ENCODE assay signal across 22 mouse cellular contexts in the genomic region with DNA sequence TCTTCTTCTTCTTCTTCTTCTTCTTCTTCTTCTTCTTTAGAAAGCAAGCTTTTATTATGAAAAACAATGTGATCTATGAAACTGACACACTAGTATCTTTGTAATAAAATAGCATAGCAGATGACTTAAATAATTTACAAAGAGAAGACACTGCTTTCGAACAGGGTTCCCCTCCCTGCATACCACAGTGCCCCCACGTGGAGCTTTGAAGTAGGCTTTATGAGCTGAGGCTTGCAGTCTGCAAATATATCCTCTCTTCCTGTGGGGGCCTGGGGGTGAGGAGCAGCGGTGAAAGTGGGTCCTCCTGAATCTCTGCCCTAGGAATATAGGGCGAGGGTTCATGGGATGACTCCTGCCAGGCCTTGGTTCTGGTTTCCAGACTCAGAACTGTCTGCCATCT. TPM values are rescaled to one million over a fixed set of nuclear protein-coding genes. Genes with fewer than 3 reads are reported as not detected.
A peak's percentile ranks its signal among the peaks of the same experiment; 100 is the strongest.
DNase-seq lines count a peak whose midpoint lies in the region; ATAC-seq and TF ChIP-seq lines count a peak whose summit lies in the region.
"Had no signal": no experiment of that assay in that cellular context is flagged by ENCODE, and none has a peak within 500 bp of the region (broad histone marks: within the 10 kb centered on the region; RNA-seq: fewer than 3 reads in every experiment).

No protein-coding gene starts in this region.

- H3K9me3 ChIP-seq in kidney, postnatal 0 days (replicated peaks; ENCODE audit: low read length) = no peaks in the 10 kb centered on the region
- H3K9me3 ChIP-seq in midbrain, postnatal 0 days (ENCODE audit: low read length) = no peaks in the 10 kb centered on the region
- no peaks in the 10 kb centered on the region for H3K9me3 ChIP-seq in midbrain, embryonic 15.5 days
- no peaks in the 10 kb centered on the region for H3K9me3 ChIP-seq in embryonic facial prominence, embryonic 10.5 days
- H3K9me3 ChIP-seq: embryonic facial prominence, embryonic 15.5 days; heart, embryonic 10.5 days; hindbrain, embryonic 15.5 days; kidney, embryonic 15.5 days; limb, embryonic 12.5 days; lung, embryonic 15.5 days had no signal

- H3K4me1 ChIP-seq in kidney, postnatal 0 days (replicated peaks; ENCODE audit: insufficient read depth, low read length) = no peaks in the 10 kb centered on the region
- H3K4me1 ChIP-seq in midbrain, postnatal 0 days (ENCODE audit: insufficient read depth, low read length) = no peaks in the 10 kb centered on the region
- no peaks in the 10 kb centered on the region for H3K4me1 ChIP-seq in midbrain, embryonic 15.5 days
- no peaks in the 10 kb centered on the region for H3K4me1 ChIP-seq in embryonic facial prominence, embryonic 10.5 days
- H3K4me1 ChIP-seq: embryonic facial prominence, embryonic 15.5 days; heart, embryonic 10.5 days; hindbrain, embryonic 15.5 days; kidney, embryonic 15.5 days; limb, embryonic 12.5 days; lung, embryonic 15.5 days had no signal

- H3K27me3 ChIP-seq in kidney, postnatal 0 days (ENCODE audit: insufficient read depth, low read length) = no peaks in the 10 kb centered on the region
- H3K27me3 ChIP-seq in midbrain, postnatal 0 days (ENCODE audit: insufficient read depth, low read length) = no peaks in the 10 kb centered on the region
- no peaks in the 10 kb centered on the region for H3K27me3 ChIP-seq in midbrain, embryonic 15.5 days (replicated peaks)
- no peaks in the 10 kb centered on the region for H3K27me3 ChIP-seq in embryonic facial prominence, embryonic 10.5 days (replicated peaks; ENCODE audit: low read depth, poor library complexity, severe bottlenecking)
- H3K27me3 ChIP-seq: embryonic facial prominence, embryonic 15.5 days; hindbrain, embryonic 15.5 days; kidney, embryonic 15.5 days; limb, embryonic 12.5 days; lung, embryonic 15.5 days had no signal

- peak; percentile 36; the same call in 1 of the 2 replicates for TF ChIP-seq CTCF in kidney, postnatal 0 days (IDR thresholded peaks at IDR 0.05; ENCODE audit: low read depth)
- peak; percentile 47 for TF ChIP-seq CTCF in midbrain, postnatal 0 days (IDR thresholded peaks at IDR 0.05)

- no peak overlapping the region for H3K27ac ChIP-seq in kidney, postnatal 0 days
- no peak overlapping the region for H3K27ac ChIP-seq in midbrain, postnatal 0 days (ENCODE audit: low read depth, low read length)
- H3K27ac ChIP-seq in midbrain, embryonic 15.5 days = no peak overlapping the region
- H3K27ac ChIP-seq in embryonic facial prominence, embryonic 10.5 days (replicated peaks) = no peak overlapping the region
- H3K27ac ChIP-seq: embryonic facial prominence, embryonic 15.5 days; heart, embryonic 10.5 days; hindbrain, embryonic 15.5 days; kidney, embryonic 15.5 days; limb, embryonic 12.5 days; lung, embryonic 15.5 days; macrophage had no signal

- H3K36me3 ChIP-seq in kidney, postnatal 0 days (ENCODE audit: insufficient read depth, low read length) = peaks cover 57% of the 10 kb centered on the region
- H3K36me3 ChIP-seq in midbrain, postnatal 0 days (ENCODE audit: insufficient read depth, low read length) = peaks cover 66% of the 10 kb centered on the region
- H3K36me3 ChIP-seq in midbrain, embryonic 15.5 days (replicated peaks) = peaks cover 50% of the 10 kb centered on the region
- H3K36me3 ChIP-seq in embryonic facial prominence, embryonic 10.5 days (replicated peaks) = peaks cover 93% of the 10 kb centered on the region

- H3K9ac ChIP-seq in kidney, postnatal 0 days (ENCODE audit: low read depth, low read length) = no peak overlapping the region
- no peak overlapping the region for H3K9ac ChIP-seq in midbrain, postnatal 0 days (replicated peaks; ENCODE audit: low read length, poor library complexity, severe bottlenecking)
- H3K9ac ChIP-seq in midbrain, embryonic 15.5 days = no peak overlapping the region
- H3K9ac ChIP-seq: embryonic facial prominence, embryonic 15.5 days; hindbrain, embryonic 15.5 days; kidney, embryonic 15.5 days; limb, embryonic 12.5 days; lung, embryonic 15.5 days had no signal

- peak; percentile 31 to 39 for DNase-seq in cerebellum, postnatal 10 days
- DNase-seq in cerebellum, postnatal 4 days (ENCODE audit: low spot score in 2 of 2) = no peak
- DNase-seq in kidney, postnatal 0 days (ENCODE audit: low spot score) = no peak
- DNase-seq in kidney, postnatal 14 days = no peak
- no peak for DNase-seq in midbrain, postnatal 0 days (ENCODE audit: low spot score)
- peak; percentile 7 for DNase-seq in embryonic facial prominence, embryonic 10.5 days (ENCODE audit: low spot score)
- DNase-seq in frontal cortex, adult 2 months (ENCODE audit: extremely low spot score in 1 of 2, low spot score in 1 of 2) = no peak
- DNase-seq: adrenal gland, postnatal 25 days; cerebellum, adult 11-12 months; kidney, adult 11 months; right cerebral cortex, postnatal 4 days had no signal

- H3K4me2 ChIP-seq in kidney, postnatal 0 days (ENCODE audit: low read length) = no peak overlapping the region
- H3K4me2 ChIP-seq in midbrain, postnatal 0 days (ENCODE audit: low read depth, low read length, poor library complexity, severe bottlenecking) = no peak overlapping the region
- H3K4me2 ChIP-seq in midbrain, embryonic 15.5 days = no peak overlapping the region
- H3K4me2 ChIP-seq: embryonic facial prominence, embryonic 15.5 days; hindbrain, embryonic 15.5 days; kidney, embryonic 15.5 days; limb, embryonic 12.5 days; liver, embryonic 11.5 days; lung, embryonic 15.5 days had no signal

- 68% methylated on average over 4 of the region's 4 CpGs for WGBS in kidney, postnatal 0 days
- WGBS in midbrain, postnatal 0 days = 86% methylated on average over 4 of the region's 4 CpGs
- WGBS in midbrain, embryonic 15.5 days = 80% methylated on average over 4 of the region's 4 CpGs
- 81% methylated on average over 4 of the region's 4 CpGs for WGBS in embryonic facial prominence, embryonic 10.5 days

- no peak for ATAC-seq in kidney, postnatal 0 days (replicated peaks; ENCODE audit: low FRiP score, low read depth)
- no peak for ATAC-seq in midbrain, postnatal 0 days (ENCODE audit: low FRiP score)
- ATAC-seq in midbrain, embryonic 15.5 days (replicated peaks) = no peak
- ATAC-seq: forebrain, embryonic 14.5 days; midbrain, embryonic 16.5 days had no signal

- H3K4me3 ChIP-seq in kidney, postnatal 0 days (replicated peaks; ENCODE audit: low read depth, low read length) = no peak overlapping the region
- H3K4me3 ChIP-seq in midbrain, postnatal 0 days (ENCODE audit: low read depth, low read length) = no peak overlapping the region
- H3K4me3 ChIP-seq in midbrain, embryonic 15.5 days = no peak overlapping the region
- H3K4me3 ChIP-seq in embryonic facial prominence, embryonic 10.5 days = no peak overlapping the region
- H3K4me3 ChIP-seq: embryonic facial prominence, embryonic 15.5 days; heart, embryonic 10.5 days; hindbrain, embryonic 15.5 days; kidney, embryonic 15.5 days; limb, embryonic 12.5 days; lung, embryonic 15.5 days had no signal

RNA-seq across cellular contexts. Expression of a gene that starts 35.6 kb away (rescaled TPM):
- 21.4 and 23.2 TPM in 2 replicates for polyA plus RNA-seq in kidney, postnatal 0 days (2015; fragmentation: Nextera tagmentation; extraction: Ambion mirVana)
- total RNA-seq in midbrain, postnatal 0 days (2014; rRNA removed) = 6.9 and 8.2 TPM in 2 replicates
- polyA plus RNA-seq in midbrain, postnatal 0 days (2015; fragmentation: Nextera tagmentation; extraction: Ambion mirVana) = 0.82 and 1.1 TPM in 2 replicates
- polyA plus RNA-seq in midbrain, embryonic 15.5 days (2015; fragmentation: Nextera tagmentation; extraction: Ambion mirVana) = 2.0 and 2.1 TPM in 2 replicates
- 11.9 and 13.4 TPM in 2 replicates for polyA plus RNA-seq in embryonic facial prominence, embryonic 10.5 days (2016; fragmentation: Nextera tagmentation; extraction: Ambion mirVana)
- 2.5 and 4.5 TPM in 2 replicates for polyA plus RNA-seq in frontal cortex, adult 2 months (2012; rRNA removed)

Comparison
In these comparisons a context has a peak if more than half of its experiments do, and no peak if none do; other contexts are left out.
1. DNase-seq: peak in cerebellum, postnatal 10 days (2 of 2) and embryonic facial prominence, embryonic 10.5 days (single experiment); none in cerebellum, postnatal 4 days (0 of 2), kidney, postnatal 0 days (single experiment), kidney, postnatal 14 days (single experiment), midbrain, postnatal 0 days (single experiment) and frontal cortex, adult 2 months (0 of 2).